Mouse (Mus musculus): ENCODE measurements around the gene Cox19. TPM values are rescaled to one million over a fixed set of nuclear protein-coding genes. Genes with fewer than 3 reads are reported as not detected.
A peak's percentile ranks its signal among the peaks of the same experiment; 100 is the strongest.
"Not testable (repeated sequence)": the region's sequence is repeated elsewhere in the genome, so short reads cannot be mapped to it uniquely, and the experiment has no call there.

The Cox19 gene
- 10 to 100 TPM; 74.4 to 86.5 TPM for total RNA-seq (2021)
- long read RNA-seq, experiment 1, transcript Cox19-201 (3 exons, 2,461 nt): major isoform, 85 of 114 reads
- long read RNA-seq, experiment 1, partial matches to known transcripts: 0 of 114 reads
- long read RNA-seq, experiment 1, other reads (novel, unspliced or antisense): 28 of 114 reads
- long read RNA-seq, experiment 2, transcript Cox19-201 (3 exons, 2,461 nt): major isoform, 51 of 68 reads
- long read RNA-seq, experiment 2, partial matches to known transcripts: 0 of 68 reads
- long read RNA-seq, experiment 2, other reads (novel, unspliced or antisense): 17 of 68 reads

GRCm38 (mm10) chr5:139351134-139351533 is at the start of gene Cox19:
TSS of gene Cox19 (minus strand) at chr5:139351418.
- no peak for DNase-seq

- DNase-seq: no peak
Measured at GRCm38 (mm10) chr5:139399991-139400390, 48.8 kb upstream of the Cox19 start.

DNA sequence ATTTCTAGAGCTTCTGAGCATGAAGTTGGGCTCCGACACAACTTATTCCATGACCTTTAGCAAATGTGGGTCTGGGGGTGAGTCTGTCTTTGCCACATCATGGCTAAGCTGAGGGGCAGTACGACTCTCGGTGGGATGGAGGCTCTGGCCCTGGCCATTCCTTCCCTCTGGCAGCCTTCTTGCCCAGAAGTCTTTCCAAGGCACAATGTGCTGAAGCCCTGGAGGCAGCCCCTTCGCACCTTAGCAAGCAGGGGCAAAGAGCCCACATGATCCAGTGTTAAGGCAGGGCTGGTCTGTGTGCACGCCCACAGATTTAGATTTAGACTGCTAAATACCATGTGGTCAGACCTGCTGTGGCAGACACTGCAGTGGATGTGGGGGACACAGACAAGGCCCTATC is 47.6 kb upstream of the Cox19 start:
- no peak for DNase-seq

GRCm38 (mm10) chr5:139397959-139398753 is 46.9 kb upstream of the Cox19 start:
- peak; percentile 92 for DNase-seq

DNA sequence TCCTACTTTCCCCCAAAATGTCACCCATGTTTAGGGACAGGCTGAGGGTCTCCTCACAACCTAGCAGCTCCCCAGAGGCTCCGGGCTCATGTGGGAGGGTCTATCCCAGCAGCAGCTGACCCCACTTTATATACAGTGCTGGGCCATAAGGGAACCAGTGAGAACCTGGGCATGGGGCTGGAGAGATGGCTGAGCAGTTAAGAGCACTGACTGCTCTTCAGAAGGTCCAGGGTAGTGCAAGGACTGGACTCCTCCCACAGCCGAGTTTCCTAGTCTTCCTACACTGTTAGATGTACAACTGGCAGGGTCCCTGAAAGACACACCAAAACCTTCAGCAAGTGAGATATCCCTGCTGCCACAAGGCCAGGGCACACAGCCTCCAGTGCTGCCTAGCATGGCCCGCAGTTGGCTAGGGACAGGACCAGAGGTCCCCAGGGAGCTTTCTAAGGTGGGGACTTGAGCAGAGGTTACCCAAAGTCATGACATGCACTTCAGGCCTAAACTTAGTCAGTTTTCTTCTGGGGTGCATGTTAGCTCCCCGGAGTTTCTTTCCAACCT is 46.2 kb upstream of the Cox19 start:
- DNase-seq: no peak

DNA sequence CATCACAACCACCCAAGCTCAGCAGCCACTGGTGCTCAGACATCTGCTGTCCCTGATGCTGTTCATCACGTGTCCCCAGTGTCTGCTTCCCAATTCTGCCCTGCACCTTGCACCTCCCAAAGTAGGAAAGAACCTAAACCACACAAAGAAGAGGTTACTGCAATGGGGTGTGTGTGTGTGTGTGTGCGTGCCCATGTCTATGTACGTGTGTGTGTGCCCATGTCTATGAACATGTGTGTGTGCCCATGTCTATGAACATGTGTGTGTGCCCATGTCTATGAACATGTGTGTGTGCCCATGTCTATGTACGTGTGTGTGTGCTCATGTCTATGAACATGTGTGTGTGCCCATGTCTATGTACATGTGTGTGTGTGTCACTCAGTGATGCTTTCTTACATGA is 44.3 kb upstream of the Cox19 start:
- no peak for DNase-seq

DNA sequence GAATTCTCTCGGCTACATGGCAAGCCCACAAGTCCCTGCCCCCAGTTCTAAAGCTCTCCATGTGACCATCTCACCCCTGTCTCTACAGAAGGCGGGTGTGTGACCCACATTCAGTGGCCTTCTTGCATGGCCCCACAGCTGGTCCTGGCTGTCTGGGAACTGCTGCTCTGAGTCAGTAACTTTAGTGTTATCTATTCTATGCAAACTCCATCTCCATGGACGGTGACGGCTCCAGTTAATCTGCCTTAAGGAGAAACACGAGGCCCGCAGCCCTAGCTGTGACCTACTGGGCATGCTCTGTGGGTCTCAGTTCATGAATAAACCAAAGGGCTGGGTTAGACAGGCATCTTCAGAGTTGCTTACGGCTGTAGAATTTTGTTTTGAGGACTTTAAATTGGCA is 43.2 kb upstream of the Cox19 start:
- DNase-seq: no peak

GRCm38 (mm10) chr5:139393197-139393588 is 42.0 kb upstream of the Cox19 start:
- DNase-seq: no peak

- no peak for DNase-seq
Measured at GRCm38 (mm10) chr5:139392219-139393196, 41.3 kb upstream of the Cox19 start.

DNA sequence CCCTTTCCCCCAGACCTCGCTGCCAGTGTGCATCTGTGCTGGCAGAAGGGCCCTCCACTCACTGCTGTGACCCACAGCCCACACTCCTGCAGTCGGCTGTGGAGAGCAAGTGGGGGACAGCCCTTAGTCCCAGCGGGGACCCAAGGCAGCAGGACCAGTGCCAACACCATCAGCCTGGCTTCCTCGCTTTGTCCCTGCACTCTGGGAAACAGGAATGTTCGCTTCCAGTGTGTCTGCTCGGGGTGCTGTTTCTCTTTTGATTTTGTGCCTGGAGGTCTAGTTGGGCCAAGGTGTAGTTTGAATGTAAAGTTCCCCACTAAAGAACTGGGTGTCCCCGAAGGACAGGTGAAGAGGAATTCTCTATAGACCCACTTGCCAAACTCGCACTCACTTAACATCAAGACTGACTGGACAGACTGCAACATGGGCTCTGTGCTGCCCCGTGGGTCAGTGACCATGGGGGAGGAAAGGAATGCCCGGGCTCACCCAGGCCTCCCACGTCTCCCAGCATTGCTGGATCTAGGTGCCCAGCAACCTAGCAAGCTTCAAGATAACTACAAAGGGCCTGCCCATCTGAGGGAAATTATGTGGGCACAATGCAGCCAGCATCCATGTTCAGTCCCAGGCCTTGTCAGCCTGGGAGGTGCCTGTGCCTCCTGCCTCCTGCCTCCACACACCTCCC is 40.2 kb upstream of the Cox19 start:
- DNase-seq: no peak

DNA sequence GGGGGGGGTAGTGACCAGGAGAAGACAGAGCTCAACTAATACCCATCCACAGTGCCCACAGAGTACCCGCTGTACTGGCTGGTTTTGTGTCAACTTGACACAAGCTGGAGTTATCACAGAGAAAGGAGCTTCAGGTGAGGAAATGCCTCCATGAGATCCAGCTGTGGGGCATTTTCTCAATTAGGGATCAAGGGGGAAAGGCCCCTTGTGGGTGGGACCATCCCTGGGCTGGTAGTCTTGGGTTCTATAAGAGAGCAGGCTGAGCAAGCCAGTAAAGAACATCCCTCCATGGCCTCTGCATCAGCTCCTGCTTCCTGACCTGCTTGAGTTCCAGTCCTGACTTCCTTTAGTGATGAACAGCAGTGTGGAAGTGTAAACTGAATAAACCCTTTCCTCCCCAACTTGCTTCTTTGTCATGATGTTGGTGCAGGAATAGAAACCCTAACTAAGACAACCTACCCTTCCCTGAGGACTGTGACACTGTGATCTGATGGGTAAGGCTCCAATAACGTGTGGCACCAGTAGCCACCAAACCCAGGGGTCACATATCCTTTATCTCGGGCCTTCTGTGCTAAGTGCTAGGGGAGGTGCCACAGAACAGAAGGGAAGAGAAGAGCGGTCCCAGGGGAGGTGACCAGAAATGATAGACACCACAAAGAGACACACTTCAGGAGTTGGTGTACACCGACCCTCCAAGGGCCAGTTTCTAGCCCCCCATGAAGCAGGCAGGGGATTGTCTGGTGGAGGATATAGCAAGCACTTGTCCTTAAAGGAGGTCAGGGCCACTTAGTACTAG is 39.3 kb upstream of the Cox19 start:
- not testable (repeated sequence) for DNase-seq

DNA sequence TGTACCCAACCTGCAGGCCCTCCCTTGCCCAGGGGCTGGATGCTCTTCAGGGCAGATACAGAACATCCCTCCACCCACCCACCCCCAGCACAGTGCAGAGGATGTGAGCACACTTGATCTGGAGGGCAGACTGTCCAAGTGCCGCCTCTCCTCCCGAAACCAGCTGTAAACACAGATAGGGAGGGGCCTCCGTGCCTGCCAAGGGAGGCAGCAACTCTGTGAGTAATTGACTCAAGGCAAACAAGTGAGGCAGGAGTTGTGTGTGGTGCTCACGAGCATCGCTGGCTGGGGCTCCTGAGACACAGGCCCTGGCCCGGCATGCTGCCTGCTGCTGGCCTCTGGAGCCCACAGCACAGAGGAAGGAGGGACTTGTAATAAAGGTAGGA is 38.5 kb upstream of the Cox19 start:
- peak; percentile 84 for DNase-seq

DNA sequence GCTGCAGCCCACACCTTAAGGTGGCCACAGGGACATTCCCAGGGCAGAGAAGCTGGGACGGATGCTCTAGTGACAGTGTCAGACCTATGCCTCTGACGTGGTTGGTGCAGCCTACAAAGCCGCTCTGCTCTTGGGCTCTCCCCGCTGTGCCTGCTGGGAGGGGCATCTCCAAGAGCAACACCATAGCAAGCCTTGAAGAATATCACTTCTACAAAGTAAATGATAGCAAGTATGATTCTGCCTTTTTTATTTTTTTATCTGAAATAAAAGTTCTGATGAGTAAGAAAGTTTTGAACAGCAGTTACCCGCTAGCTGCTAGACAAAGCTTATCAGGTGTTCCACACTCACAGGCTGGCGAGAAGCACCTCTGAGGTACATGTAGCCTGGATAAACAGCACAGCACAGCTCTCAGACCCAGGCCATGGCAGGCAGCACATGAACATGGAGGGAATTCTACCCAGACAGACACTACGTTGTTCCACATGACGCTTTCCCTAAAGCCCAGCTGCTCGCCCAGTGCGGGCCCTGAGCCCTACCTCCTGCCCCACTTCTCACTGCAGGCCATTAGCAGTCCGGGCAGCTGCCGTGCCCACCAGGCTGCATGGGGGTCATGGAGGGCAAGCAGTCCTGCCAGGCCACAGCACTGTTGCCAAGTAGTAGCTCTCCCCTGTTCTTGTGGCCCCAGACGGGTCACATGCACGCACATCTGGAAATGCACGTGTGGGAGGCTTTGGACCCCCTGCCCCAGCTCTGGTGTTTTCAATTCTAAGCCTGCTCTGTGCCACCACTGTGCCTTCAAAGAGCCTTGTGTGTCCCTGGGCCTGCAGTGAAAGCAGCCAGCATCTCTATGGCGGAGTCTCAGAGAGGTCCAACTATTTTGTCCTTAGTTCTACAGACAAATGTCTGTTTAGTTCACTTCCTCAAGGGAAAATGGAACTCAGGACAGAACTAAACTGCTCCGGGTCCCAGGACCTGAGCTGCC is 37.8 kb upstream of the Cox19 start:
- peak; percentile 54 for DNase-seq

DNA sequence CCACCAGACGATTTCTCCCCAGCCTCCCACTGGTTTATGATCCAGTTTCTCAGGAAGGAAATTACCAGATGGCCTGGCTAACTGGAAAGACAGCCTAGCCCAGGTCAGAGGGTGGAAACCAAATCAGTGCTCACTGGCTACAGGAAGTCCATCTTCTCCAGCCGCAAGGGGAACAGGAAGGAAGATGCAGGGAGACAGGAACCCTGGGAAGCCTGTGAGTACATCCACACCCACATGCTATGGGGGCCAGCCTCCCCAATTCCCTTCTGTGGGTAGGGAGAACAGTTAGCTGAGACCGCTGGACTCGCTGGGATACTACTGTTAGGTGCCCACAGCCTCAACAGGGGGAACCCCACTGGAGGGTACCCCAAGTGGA is 37.0 kb upstream of the Cox19 start:
- no peak for DNase-seq

- DNase-seq: no peak
Measured at GRCm38 (mm10) chr5:139387329-139388194, 36.3 kb upstream of the Cox19 start.

DNA sequence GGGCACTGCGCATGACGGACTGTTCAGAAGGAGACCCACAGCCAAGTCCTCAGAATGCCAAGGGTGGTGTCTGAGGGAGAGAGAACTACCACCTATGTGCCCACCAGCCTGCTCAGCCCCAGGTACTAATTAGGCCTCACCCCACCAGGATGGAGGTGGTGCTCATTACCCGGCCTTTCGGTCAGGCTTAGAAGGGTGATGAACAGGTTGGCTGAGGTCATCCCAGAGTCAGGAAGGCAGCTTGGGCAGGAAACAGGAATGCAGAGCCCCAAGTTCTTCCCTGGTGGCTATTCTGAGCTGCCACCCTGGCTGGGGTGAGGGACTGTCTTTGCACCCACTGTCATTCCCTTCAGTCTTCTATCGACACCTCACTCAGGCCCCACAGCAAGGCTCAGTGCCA is 34.8 kb upstream of the Cox19 start:
- no peak for DNase-seq

GRCm38 (mm10) chr5:139384531-139384930 is 33.3 kb upstream of the Cox19 start:
- peak; percentile 79 for DNase-seq

- no peak for DNase-seq
Measured at GRCm38 (mm10) chr5:139383234-139383633, 32.0 kb upstream of the Cox19 start.
